Mouse (Mus musculus): Measurements from ENCODE around the gene Adora1. TPM values are rescaled to one million over a fixed set of nuclear protein-coding genes. Genes with fewer than 3 reads are reported as not detected.

The Adora1 gene
- polyA plus RNA-seq, 1 experiment from 2014 or later: 8.4 TPM

DNA sequence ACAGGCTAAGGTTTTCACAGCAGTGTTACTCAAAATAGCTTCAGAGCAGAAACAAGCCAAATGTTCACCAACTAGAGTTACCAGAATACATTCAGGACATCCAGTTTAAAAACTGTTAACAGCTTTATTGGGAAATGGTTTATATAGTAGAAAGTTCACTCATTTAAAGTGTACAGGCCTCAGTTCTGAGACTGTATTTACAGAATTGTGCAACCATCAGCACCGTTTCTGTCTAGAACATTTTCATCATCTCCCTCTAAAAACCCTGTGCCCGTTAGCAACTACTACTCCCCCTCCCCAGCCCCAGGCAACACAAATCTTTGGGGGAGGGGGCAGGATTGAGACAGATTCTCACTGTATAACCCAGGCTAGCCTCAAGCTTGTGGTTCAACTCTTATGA is 7.1 kb upstream of the Adora1 start:
- peaks cover 4% of the 10 kb centered on the region; the same call in 1 of the 2 replicates for H3K4me1 ChIP-seq (replicated peaks; ENCODE audit: control insufficient read depth, insufficient read depth, low read length)
- H3K9ac ChIP-seq (ENCODE audit: low read length): no peak overlapping the region
- H3K36me3 ChIP-seq (ENCODE audit: control insufficient read depth, insufficient read depth, low read length): no peaks in the 10 kb centered on the region
- no peaks in the 10 kb centered on the region for H3K27me3 ChIP-seq (ENCODE audit: control insufficient read depth, insufficient read depth, low read depth, low read length)
- no peak overlapping the region for H3K4me3 ChIP-seq (ENCODE audit: low read length)
- no peak for ATAC-seq (ENCODE audit: low read depth)
- WGBS: 56% methylated on average over 2 of the region's 2 CpGs
- no peaks in the 10 kb centered on the region for H3K9me3 ChIP-seq (ENCODE audit: control insufficient read depth, low read length)
- no peak overlapping the region for H3K27ac ChIP-seq (ENCODE audit: low read length)
- no peak overlapping the region for H3K4me2 ChIP-seq (ENCODE audit: low read depth, low read length)

DNA sequence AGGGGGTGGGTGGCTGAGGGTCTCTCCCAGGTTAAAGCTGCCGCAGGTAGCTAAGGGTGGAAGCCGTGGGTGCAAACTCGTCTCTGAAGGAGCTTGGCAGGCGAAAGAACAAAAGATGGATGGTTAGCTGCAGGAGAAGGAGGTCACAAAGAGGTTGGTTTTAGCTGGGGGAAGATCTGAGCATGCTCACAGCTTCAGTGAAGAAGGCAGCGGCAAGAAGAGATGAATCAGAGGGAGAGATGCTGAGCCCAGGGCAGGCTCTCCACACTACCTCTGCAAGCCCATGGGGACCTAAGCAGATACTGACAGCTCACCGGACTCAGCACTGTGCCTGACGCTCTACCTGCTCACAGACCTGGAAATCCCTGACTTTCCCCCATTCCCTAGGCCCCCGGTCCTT is 6.1 kb upstream of the Adora1 start:
- H3K4me2 ChIP-seq (ENCODE audit: low read depth, low read length): no peak overlapping the region
- H3K4me3 ChIP-seq (ENCODE audit: low read length): no peak overlapping the region
- no peaks in the 10 kb centered on the region for H3K36me3 ChIP-seq (ENCODE audit: control insufficient read depth, insufficient read depth, low read length)
- WGBS: 54% methylated on average over 8 of the region's 8 CpGs
- no peak overlapping the region for H3K27ac ChIP-seq (ENCODE audit: low read length)
- no peak overlapping the region for H3K9ac ChIP-seq (ENCODE audit: low read length)
- H3K4me1 ChIP-seq (replicated peaks; ENCODE audit: control insufficient read depth, insufficient read depth, low read length): peaks cover 4% of the 10 kb centered on the region; the same call in 1 of the 2 replicates
- H3K27me3 ChIP-seq (ENCODE audit: control insufficient read depth, insufficient read depth, low read depth, low read length): peaks cover 3% of the 10 kb centered on the region
- no peak for ATAC-seq (ENCODE audit: low read depth)
- H3K9me3 ChIP-seq (ENCODE audit: control insufficient read depth, low read length): no peaks in the 10 kb centered on the region

DNA sequence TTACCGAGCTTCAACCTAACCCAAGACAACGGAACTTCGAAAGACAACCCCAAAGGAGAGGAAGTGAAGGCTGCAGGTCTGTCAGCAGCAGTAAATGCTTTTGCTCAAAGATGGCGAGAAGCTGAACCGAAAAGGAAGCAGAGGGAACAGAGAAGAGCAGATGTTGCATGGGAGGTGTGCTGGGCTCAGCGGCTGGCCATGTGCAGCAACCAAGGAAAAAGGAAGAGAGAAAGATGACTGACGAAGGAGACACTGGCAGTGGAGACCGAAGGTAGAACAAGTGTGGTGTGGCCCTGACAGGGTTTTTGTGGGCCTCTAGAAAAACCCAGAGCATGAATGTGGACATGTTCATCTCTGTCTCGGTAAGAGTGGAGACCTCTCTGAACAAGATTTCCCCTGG is 5.5 kb upstream of the Adora1 start:
- ATAC-seq (ENCODE audit: low read depth): no peak
- no peaks in the 10 kb centered on the region for H3K36me3 ChIP-seq (ENCODE audit: control insufficient read depth, insufficient read depth, low read length)
- 76% methylated on average over 9 of the region's 9 CpGs for WGBS
- no peak overlapping the region for H3K27ac ChIP-seq (ENCODE audit: low read length)
- H3K4me2 ChIP-seq (ENCODE audit: low read depth, low read length): no peak overlapping the region
- H3K4me3 ChIP-seq (ENCODE audit: low read length): no peak overlapping the region
- H3K9me3 ChIP-seq (ENCODE audit: control insufficient read depth, low read length): no peaks in the 10 kb centered on the region
- H3K9ac ChIP-seq (ENCODE audit: low read length): no peak overlapping the region
- H3K4me1 ChIP-seq (replicated peaks; ENCODE audit: control insufficient read depth, insufficient read depth, low read length): peaks cover 4% of the 10 kb centered on the region; the same call in 1 of the 2 replicates
- peaks cover 9% of the 10 kb centered on the region for H3K27me3 ChIP-seq (ENCODE audit: control insufficient read depth, insufficient read depth, low read depth, low read length)

DNA sequence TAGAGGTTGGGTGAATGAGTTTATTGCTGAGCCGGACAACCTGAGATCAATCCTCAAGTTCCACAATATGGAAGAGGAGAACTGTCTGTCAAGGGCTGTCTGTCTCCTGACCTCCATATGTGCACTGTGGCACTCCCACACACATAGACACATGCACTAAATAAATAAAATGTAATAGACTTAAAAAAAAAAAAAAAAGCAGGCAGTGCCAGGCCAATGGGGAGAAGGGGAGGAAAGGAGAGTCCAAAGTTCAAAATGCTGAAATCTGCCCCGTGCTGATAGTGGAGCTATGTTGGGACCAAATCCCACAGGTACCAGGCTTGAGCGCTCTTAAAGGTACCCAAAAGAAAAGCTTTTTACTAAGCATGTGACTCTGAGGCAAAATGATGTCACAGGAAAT is 2.2 kb upstream of the Adora1 start:
- H3K9ac ChIP-seq (ENCODE audit: low read length): no peak overlapping the region
- H3K27ac ChIP-seq (ENCODE audit: low read length): no peak overlapping the region
- no peak overlapping the region for H3K4me2 ChIP-seq (ENCODE audit: low read depth, low read length)
- H3K36me3 ChIP-seq (ENCODE audit: control insufficient read depth, insufficient read depth, low read length): no peaks in the 10 kb centered on the region
- peaks cover 29% of the 10 kb centered on the region for H3K27me3 ChIP-seq (ENCODE audit: control insufficient read depth, insufficient read depth, low read depth, low read length)
- H3K4me3 ChIP-seq (ENCODE audit: low read length): no peak overlapping the region
- no peak for ATAC-seq (ENCODE audit: low read depth)
- no peaks in the 10 kb centered on the region for H3K9me3 ChIP-seq (ENCODE audit: control insufficient read depth, low read length)
- H3K4me1 ChIP-seq (replicated peaks; ENCODE audit: control insufficient read depth, insufficient read depth, low read length): peaks cover 7% of the 10 kb centered on the region
- 89% methylated on average over 3 of the region's 3 CpGs for WGBS

DNA sequence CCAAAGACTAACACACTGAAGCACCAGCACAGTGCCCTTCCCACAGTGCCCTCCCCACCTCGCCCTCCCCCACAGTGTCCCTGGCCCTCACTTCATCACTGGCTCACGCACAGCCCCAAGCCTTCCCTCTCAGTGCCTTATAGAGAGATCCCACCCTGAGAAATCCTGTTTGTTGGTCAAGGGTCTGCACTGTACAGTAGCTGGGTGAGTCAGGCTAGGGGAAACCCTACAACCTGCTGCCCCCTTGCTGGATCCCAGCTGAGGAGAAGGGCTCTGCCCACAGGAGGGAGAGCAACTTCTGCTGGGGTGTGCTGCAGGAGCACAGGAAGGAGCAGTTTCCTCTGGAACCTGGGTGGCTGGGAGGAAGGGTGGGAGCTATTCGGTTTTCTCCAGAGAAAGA is 911 bp upstream of the Adora1 start:
- Histone ChIP-seq H3K9me3 (ENCODE audit: control insufficient read depth, low read length) (no peaks in the 10 kb centered on the region), H3K27me3 (ENCODE audit: control insufficient read depth, insufficient read depth, low read depth, low read length) (peaks cover 29% of the 10 kb centered on the region), H3K36me3 (ENCODE audit: control insufficient read depth, insufficient read depth, low read length) (no peaks in the 10 kb centered on the region), H3K4me3 (ENCODE audit: low read length) (no peak overlapping the region), H3K9ac (ENCODE audit: low read length) (no peak overlapping the region), H3K4me1 (replicated peaks; ENCODE audit: control insufficient read depth, insufficient read depth, low read length) (peaks cover 11% of the 10 kb centered on the region), H3K27ac (ENCODE audit: low read length) (no peak overlapping the region), H3K4me2 (ENCODE audit: low read depth, low read length) (no peak overlapping the region)
- WGBS: 34% methylated on average over 3 of the region's 3 CpGs
- ATAC-seq (ENCODE audit: low read depth): no peak

DNA sequence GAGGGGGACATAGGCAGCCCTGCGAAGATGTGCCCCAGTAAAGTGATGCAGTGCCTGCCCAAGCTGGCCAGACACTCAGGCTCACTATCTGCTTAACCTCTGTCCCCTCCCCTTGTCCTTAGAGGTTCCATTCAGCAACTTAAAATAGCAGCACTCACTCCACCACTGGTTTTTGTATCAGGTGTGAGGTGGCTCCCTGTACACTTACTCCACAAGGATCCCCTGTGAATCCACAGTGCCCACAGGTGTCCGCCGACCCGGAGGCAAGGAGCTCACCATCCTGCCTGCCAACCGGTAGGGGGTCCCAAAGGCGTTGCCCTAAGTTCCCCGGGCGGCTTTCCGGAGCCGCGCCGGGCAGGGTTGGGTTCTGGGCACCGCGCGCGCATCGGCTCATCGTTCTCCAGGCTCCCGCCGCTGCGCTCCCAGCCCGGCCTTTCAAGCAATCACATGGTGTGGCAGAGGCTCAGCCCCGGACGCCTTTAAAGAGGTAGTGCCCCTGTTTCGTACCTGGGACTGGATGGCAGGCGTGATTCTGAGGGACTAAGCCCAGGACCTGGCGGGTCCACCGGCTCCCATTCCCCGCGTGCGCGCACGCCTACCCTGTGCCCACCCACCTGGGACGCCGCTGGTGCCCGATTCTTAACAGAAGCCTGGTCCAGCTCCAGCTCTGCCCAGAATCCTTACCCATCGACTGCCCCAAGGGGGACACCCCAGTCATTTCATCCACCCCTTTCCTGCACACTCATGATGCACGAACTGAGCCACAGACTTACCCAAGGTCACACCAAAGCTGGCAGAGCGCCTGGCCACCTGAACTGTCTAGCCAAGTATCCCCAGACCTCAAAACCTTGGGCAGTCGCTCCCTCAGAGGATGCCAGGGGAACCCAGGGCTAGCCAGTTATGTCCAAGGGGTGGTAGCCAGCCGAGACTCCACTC is 508 bp downstream of the Adora1 start:
- Histone ChIP-seq H3K36me3 (ENCODE audit: control insufficient read depth, insufficient read depth, low read length) (no peaks in the 10 kb centered on the region), H3K27me3 (ENCODE audit: control insufficient read depth, insufficient read depth, low read depth, low read length) (peaks cover 29% of the 10 kb centered on the region), H3K27ac (ENCODE audit: low read length) (no peak overlapping the region), H3K9ac (ENCODE audit: low read length) (peak overlapping the region; percentile 51), H3K4me1 (replicated peaks; ENCODE audit: control insufficient read depth, insufficient read depth, low read length) (peaks cover 11% of the 10 kb centered on the region), H3K9me3 (ENCODE audit: control insufficient read depth, low read length) (no peaks in the 10 kb centered on the region), H3K4me3 (ENCODE audit: low read length) (peak overlapping the region; percentile 47), H3K4me2 (ENCODE audit: low read depth, low read length) (peak overlapping the region; percentile 92)
- peak; percentile 27 for ATAC-seq (ENCODE audit: low read depth)
- WGBS: under 1% methylated on average over 41 of the region's 41 CpGs

DNA sequence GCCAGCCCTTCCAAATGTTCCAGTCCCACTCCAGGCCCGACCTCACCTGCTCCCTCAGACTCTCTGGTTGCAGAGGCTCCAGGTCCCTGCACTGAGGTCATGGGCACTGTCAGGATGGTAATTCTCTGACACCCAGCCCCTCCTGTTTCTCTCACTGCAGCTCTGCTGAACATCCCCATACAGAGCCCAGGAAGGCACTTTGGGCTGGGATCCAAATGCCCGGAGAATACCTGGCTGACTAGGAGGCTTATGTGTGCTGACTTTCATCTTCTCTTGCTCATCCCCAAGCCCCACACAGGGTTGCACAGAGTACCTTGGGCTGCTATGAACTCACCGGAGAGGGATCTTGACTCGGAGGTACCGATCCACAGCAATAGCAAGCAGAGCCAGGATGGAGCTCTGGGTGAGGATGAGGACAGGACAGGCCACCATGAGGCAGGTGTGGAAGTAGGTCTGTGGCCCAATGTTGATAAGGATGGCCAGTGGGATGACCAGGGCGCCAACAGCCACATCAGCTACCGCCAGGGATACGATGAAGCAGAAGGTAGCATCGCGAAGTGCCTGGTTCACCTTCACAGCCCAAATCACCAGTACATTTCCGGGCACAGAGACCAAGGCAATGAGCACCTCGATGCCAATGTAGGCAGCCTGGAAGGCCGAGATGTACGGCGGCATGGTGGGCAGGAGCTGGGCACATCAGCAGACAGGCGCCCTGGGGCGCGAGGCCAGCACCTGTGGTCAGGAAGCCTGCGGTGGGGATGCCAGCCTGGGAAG is 1.4 kb downstream of the Adora1 start:
- no peaks in the 10 kb centered on the region for H3K9me3 ChIP-seq (ENCODE audit: control insufficient read depth, low read length)
- peak overlapping the region; percentile 1; the same call in 1 of the 2 replicates for H3K9ac ChIP-seq (ENCODE audit: low read length)
- peak overlapping the region; percentile 87 for H3K27ac ChIP-seq (ENCODE audit: low read length)
- WGBS: 49% methylated on average over 19 of the region's 19 CpGs
- peaks cover 11% of the 10 kb centered on the region for H3K4me1 ChIP-seq (replicated peaks; ENCODE audit: control insufficient read depth, insufficient read depth, low read length)
- no peaks in the 10 kb centered on the region for H3K36me3 ChIP-seq (ENCODE audit: control insufficient read depth, insufficient read depth, low read length)
- H3K4me3 ChIP-seq (ENCODE audit: low read length): peak overlapping the region; percentile 47
- peak overlapping the region; percentile 92 for H3K4me2 ChIP-seq (ENCODE audit: low read depth, low read length)
- H3K27me3 ChIP-seq (ENCODE audit: control insufficient read depth, insufficient read depth, low read depth, low read length): peaks cover 29% of the 10 kb centered on the region
- no peak for ATAC-seq (ENCODE audit: low read depth)

DNA sequence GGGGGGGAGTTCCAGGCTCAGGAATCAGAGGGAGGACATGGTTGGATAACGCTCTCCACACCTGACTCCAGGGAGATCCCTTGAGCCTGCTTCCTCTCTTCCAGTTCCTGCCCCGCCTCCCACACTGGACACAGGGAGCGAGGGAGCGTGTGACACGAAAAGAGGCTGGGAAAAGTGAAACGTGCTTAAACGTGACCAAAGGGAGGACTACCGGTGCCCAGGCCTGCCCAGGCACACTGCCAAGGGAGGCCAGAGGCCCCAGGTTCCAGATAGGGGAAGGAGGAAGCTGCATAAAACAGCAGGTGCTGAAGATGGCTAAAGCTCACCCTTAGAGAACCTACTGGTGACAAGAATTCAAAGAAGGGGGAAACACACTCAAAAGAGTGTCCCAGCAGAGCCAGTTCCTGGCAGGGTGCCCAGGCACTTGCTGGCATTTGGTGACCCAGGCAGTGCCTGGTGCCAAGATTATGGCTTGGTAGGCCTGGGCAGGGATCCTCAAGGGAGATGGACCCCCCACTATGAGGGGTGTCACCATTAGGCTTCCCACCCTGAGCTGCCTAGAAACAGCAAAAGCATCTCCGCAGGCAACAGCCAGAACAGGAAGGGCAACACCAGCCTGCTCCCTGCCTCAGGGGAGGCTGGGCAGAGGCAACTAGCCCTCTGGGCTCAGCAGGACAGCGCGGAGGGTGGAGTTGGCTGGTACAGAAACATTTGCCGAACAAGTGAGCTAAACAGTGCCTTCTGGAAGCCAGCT is 2.3 kb downstream of the Adora1 start:
- H3K4me2 ChIP-seq (ENCODE audit: low read depth, low read length): peak overlapping the region; percentile 92
- H3K4me1 ChIP-seq (replicated peaks; ENCODE audit: control insufficient read depth, insufficient read depth, low read length): peaks cover 11% of the 10 kb centered on the region
- no peaks in the 10 kb centered on the region for H3K36me3 ChIP-seq (ENCODE audit: control insufficient read depth, insufficient read depth, low read length)
- H3K9ac ChIP-seq (ENCODE audit: low read length): peak overlapping the region; percentile 25; the same call in 1 of the 2 replicates
- no peaks in the 10 kb centered on the region for H3K9me3 ChIP-seq (ENCODE audit: control insufficient read depth, low read length)
- peak; percentile 80 for ATAC-seq (ENCODE audit: low read depth)
- 35% methylated on average over 12 of the region's 12 CpGs for WGBS
- no peak overlapping the region; the same call in 1 of the 2 replicates for H3K4me3 ChIP-seq (ENCODE audit: low read length)
- peak overlapping the region; percentile 87 for H3K27ac ChIP-seq (ENCODE audit: low read length)
- peaks cover 29% of the 10 kb centered on the region for H3K27me3 ChIP-seq (ENCODE audit: control insufficient read depth, insufficient read depth, low read depth, low read length)
